ENCODE assay signal across 12 mouse cellular contexts in the genomic region with DNA sequence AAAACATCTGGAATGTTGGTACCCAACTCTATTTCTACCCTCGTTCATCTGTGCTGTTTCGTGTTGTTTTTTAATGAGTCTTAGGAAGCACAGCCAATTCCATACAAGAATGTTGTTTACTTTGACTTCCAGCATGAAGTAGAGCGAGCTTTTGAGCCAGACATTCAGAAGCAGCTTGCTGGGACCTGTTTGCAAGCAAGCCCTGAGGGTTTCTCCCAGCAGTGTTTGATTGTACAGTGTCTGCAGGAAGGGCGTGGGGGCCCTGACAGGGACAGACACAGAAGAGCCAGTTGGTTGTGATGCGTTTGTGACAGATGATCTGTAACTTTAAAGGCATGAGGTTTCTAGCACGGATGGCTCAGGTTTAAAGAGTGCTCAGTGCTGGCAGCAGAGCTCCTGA. TPM values are rescaled to one million over a fixed set of nuclear protein-coding genes. Genes with fewer than 3 reads are reported as not detected.
DNase-seq lines count a peak whose midpoint lies in the region; ATAC-seq and TF ChIP-seq lines count a peak whose summit lies in the region.
"Had no signal": no experiment of that assay in that cellular context is flagged by ENCODE, and none has a peak within 500 bp of the region (broad histone marks: within the 10 kb centered on the region; RNA-seq: fewer than 3 reads in every experiment).

No protein-coding gene starts in this region.

- H3K4me1 ChIP-seq in hindbrain, postnatal 0 days (ENCODE audit: insufficient read depth, low read length) = no peaks in the 10 kb centered on the region
- H3K4me1 ChIP-seq in hindbrain, embryonic 13.5 days (replicated peaks) = no peaks in the 10 kb centered on the region
- H3K4me1 ChIP-seq in testis, adult 2 months (ENCODE audit: control insufficient read depth, insufficient read depth, low read length) = 0 out of 2 replicates have a peak, but pooled peaks cover 3% of the 10 kb centered on the region
- H3K4me1 ChIP-seq in intestine, embryonic 16.5 days (ENCODE audit: control insufficient read depth, insufficient read depth, low read length) = peaks cover 11% of the 10 kb centered on the region
- H3K4me1 ChIP-seq in stomach, embryonic 16.5 days (ENCODE audit: control insufficient read depth, insufficient read depth, low read length) = peaks cover 9% of the 10 kb centered on the region
- H3K4me1 ChIP-seq: hindbrain, embryonic 15.5 days had no signal

- H3K27me3 ChIP-seq in hindbrain, postnatal 0 days (ENCODE audit: insufficient read depth, low read length) = no peaks in the 10 kb centered on the region
- no peaks in the 10 kb centered on the region for H3K27me3 ChIP-seq in hindbrain, embryonic 13.5 days
- no peaks in the 10 kb centered on the region for H3K27me3 ChIP-seq in testis, adult 2 months (ENCODE audit: control insufficient read depth, insufficient read depth, low read length)
- no peaks in the 10 kb centered on the region for H3K27me3 ChIP-seq in intestine, embryonic 16.5 days (replicated peaks; ENCODE audit: control insufficient read depth, insufficient read depth, low read length)
- H3K27me3 ChIP-seq in stomach, embryonic 16.5 days (ENCODE audit: control insufficient read depth, insufficient read depth, low read length) = no peaks in the 10 kb centered on the region
- H3K27me3 ChIP-seq: hindbrain, embryonic 15.5 days had no signal

- H3K4me2 ChIP-seq in hindbrain, postnatal 0 days (ENCODE audit: low read depth, low read length) = no peak overlapping the region
- H3K4me2 ChIP-seq in hindbrain, embryonic 13.5 days = no peak overlapping the region
- no peak overlapping the region for H3K4me2 ChIP-seq in intestine, embryonic 16.5 days (ENCODE audit: low read depth, low read length)
- H3K4me2 ChIP-seq in stomach, embryonic 16.5 days (ENCODE audit: low read depth, low read length) = no peak overlapping the region; the same call in 1 of the 2 replicates
- H3K4me2 ChIP-seq: hindbrain, embryonic 15.5 days had no signal

- no peak for ATAC-seq in hindbrain, postnatal 0 days
- no peak for ATAC-seq in hindbrain, embryonic 13.5 days (ENCODE audit: low FRiP score)
- 0 out of 2 replicates have a peak, but pooled peaks have one; percentile 57 for ATAC-seq in intestine, embryonic 16.5 days
- peak; percentile 47; the same call in 1 of the 2 replicates for ATAC-seq in stomach, embryonic 16.5 days (ENCODE audit: insufficient read depth, low FRiP score)
- ATAC-seq in megakaryocyte-erythroid progenitor cell, adult 5-6 weeks (replicated peaks; ENCODE audit: low FRiP score, low TSS enrichment, poor library complexity, severe bottlenecking) = no peak

- TF ChIP-seq POLR2A in testis, adult 2 months (IDR thresholded peaks at IDR 0.05; ENCODE audit: control insufficient read depth, low read depth, low read length) = no peak

- H3K4me3 ChIP-seq in hindbrain, postnatal 0 days (ENCODE audit: low read length) = no peak overlapping the region
- H3K4me3 ChIP-seq in hindbrain, embryonic 13.5 days = no peak overlapping the region
- no peak overlapping the region for H3K4me3 ChIP-seq in testis, adult 2 months (ENCODE audit: control insufficient read depth, low read depth, low read length)
- no peak overlapping the region for H3K4me3 ChIP-seq in intestine, embryonic 16.5 days (ENCODE audit: low read length)
- no peak overlapping the region for H3K4me3 ChIP-seq in stomach, embryonic 16.5 days (replicated peaks; ENCODE audit: low read length)
- H3K4me3 ChIP-seq: heart, embryonic 10.5 days; hindbrain, embryonic 15.5 days had no signal

- 79% methylated on average over 6 of the region's 6 CpGs for WGBS in hindbrain, postnatal 0 days
- 82% methylated on average over 6 of the region's 6 CpGs for WGBS in hindbrain, embryonic 13.5 days
- WGBS in intestine, embryonic 16.5 days = 40% methylated on average over 6 of the region's 6 CpGs
- WGBS in stomach, embryonic 16.5 days = 41% methylated on average over 6 of the region's 6 CpGs

- H3K9me3 ChIP-seq in hindbrain, postnatal 0 days (ENCODE audit: low read length) = no peaks in the 10 kb centered on the region
- H3K9me3 ChIP-seq in hindbrain, embryonic 13.5 days = no peaks in the 10 kb centered on the region
- no peaks in the 10 kb centered on the region for H3K9me3 ChIP-seq in intestine, embryonic 16.5 days (ENCODE audit: control insufficient read depth, low read length)
- H3K9me3 ChIP-seq in stomach, embryonic 16.5 days (replicated peaks; ENCODE audit: control insufficient read depth, low read length) = no peaks in the 10 kb centered on the region
- H3K9me3 ChIP-seq: heart, embryonic 10.5 days; hindbrain, embryonic 15.5 days had no signal

- DNase-seq in hindbrain, postnatal 0 days (ENCODE audit: low spot score) = no peak
- DNase-seq in testis, postnatal 10 days (ENCODE audit: low spot score) = no peak
- no peak for DNase-seq in layer of hippocampus, postnatal 10 days (ENCODE audit: low spot score in 2 of 2)
- DNase-seq: cerebellum, postnatal 14 days; lung, adult 2 months had no signal

- H3K9ac ChIP-seq in hindbrain, postnatal 0 days (replicated peaks; ENCODE audit: low read length) = no peak overlapping the region
- H3K9ac ChIP-seq in hindbrain, embryonic 13.5 days = no peak overlapping the region
- no peak overlapping the region for H3K9ac ChIP-seq in intestine, embryonic 16.5 days (ENCODE audit: low read depth, low read length)
- no peak overlapping the region for H3K9ac ChIP-seq in stomach, embryonic 16.5 days (ENCODE audit: low read length)
- H3K9ac ChIP-seq: hindbrain, embryonic 15.5 days had no signal

- peaks cover 41% of the 10 kb centered on the region for H3K36me3 ChIP-seq in hindbrain, postnatal 0 days (ENCODE audit: insufficient read depth, low read length)
- H3K36me3 ChIP-seq in hindbrain, embryonic 13.5 days = peaks cover 86% of the 10 kb centered on the region
- H3K36me3 ChIP-seq in testis, adult 2 months (ENCODE audit: control insufficient read depth, insufficient read depth, low read length) = peaks cover 7% of the 10 kb centered on the region
- H3K36me3 ChIP-seq in intestine, embryonic 16.5 days (ENCODE audit: control insufficient read depth, insufficient read depth, low read length) = peaks cover 21% of the 10 kb centered on the region
- peaks cover 9% of the 10 kb centered on the region for H3K36me3 ChIP-seq in stomach, embryonic 16.5 days (ENCODE audit: control insufficient read depth, insufficient read depth, low read length)

- peak overlapping the region; percentile 36; the same call in 1 of the 2 replicates for H3K27ac ChIP-seq in hindbrain, postnatal 0 days
- H3K27ac ChIP-seq in hindbrain, embryonic 13.5 days = no peak overlapping the region
- peak overlapping the region; percentile 28 for H3K27ac ChIP-seq in testis, adult 2 months (ENCODE audit: control insufficient read depth, insufficient read depth, low read depth, low read length)
- peak overlapping the region; percentile 45 for H3K27ac ChIP-seq in intestine, embryonic 16.5 days (ENCODE audit: low read length)
- peak overlapping the region; percentile 85 for H3K27ac ChIP-seq in stomach, embryonic 16.5 days (ENCODE audit: low read length)
- H3K27ac ChIP-seq: heart, embryonic 10.5 days; hindbrain, embryonic 15.5 days had no signal

- TF ChIP-seq CTCF in hindbrain, postnatal 0 days (IDR thresholded peaks at IDR 0.05; ENCODE audit: low read depth) = no peak
- no peak for TF ChIP-seq CTCF in testis, adult 2 months (IDR thresholded peaks at IDR 0.05; ENCODE audit: control insufficient read depth, insufficient read depth, insufficient replicate concordance, low read depth, low read length)

RNA-seq across cellular contexts. Expression of gene Psen1, which starts 33.3 kb away (rescaled TPM):
- total RNA-seq in hindbrain, postnatal 0 days (2014; rRNA removed) = 59.3 and 64.5 TPM in 2 replicates
- polyA plus RNA-seq in hindbrain, postnatal 0 days (2015; fragmentation: Nextera tagmentation; extraction: Ambion mirVana) = 56.0 and 56.8 TPM in 2 replicates
- polyA plus RNA-seq in hindbrain, embryonic 13.5 days (2015; fragmentation: Nextera tagmentation; extraction: Ambion mirVana) = 66.4 and 68.5 TPM in 2 replicates
- 109 and 110 TPM in 2 replicates for polyA plus RNA-seq in testis, adult 2 months (2012; rRNA removed)
- 98.6 and 107 TPM in 2 replicates for polyA plus RNA-seq in intestine, embryonic 16.5 days (2015; fragmentation: Nextera tagmentation; extraction: Ambion mirVana)
- polyA plus RNA-seq in stomach, embryonic 16.5 days (2015; fragmentation: Nextera tagmentation; extraction: Ambion mirVana) = 76.9 and 86.4 TPM in 2 replicates
- total RNA-seq in layer of hippocampus, postnatal 10 days (2021) = 10 to 100 TPM; 58.1 to 68.1 TPM
- 39.1 and 42.3 TPM in 2 replicates for total RNA-seq in megakaryocyte-erythroid progenitor cell, adult 5-6 weeks (2014; fragmentation: Nextera tagmentation)
- total RNA-seq in megakaryocyte-erythroid progenitor cell, adult 5-6 weeks (2017) = 30.2 and 55.7 TPM in 2 replicates

RNA-seq across cellular contexts. Expression of gene Papln, which starts 42.2 kb away (rescaled TPM):
- 3.0 and 4.9 TPM in 2 replicates for total RNA-seq in hindbrain, postnatal 0 days (2014; rRNA removed)
- polyA plus RNA-seq in hindbrain, postnatal 0 days (2015; fragmentation: Nextera tagmentation; extraction: Ambion mirVana) = 0.39 and 0.44 TPM in 2 replicates
- 0.16 and 0.22 TPM in 2 replicates for polyA plus RNA-seq in hindbrain, embryonic 13.5 days (2015; fragmentation: Nextera tagmentation; extraction: Ambion mirVana)
- polyA plus RNA-seq in testis, adult 2 months (2012; rRNA removed) = 7.6 and 9.9 TPM in 2 replicates
- 5.2 and 5.8 TPM in 2 replicates for polyA plus RNA-seq in intestine, embryonic 16.5 days (2015; fragmentation: Nextera tagmentation; extraction: Ambion mirVana)
- polyA plus RNA-seq in stomach, embryonic 16.5 days (2015; fragmentation: Nextera tagmentation; extraction: Ambion mirVana) = 4.3 and 4.9 TPM in 2 replicates
- 1 to 10 TPM; 4.8 to 6.5 TPM for total RNA-seq in layer of hippocampus, postnatal 10 days (2021)
- total RNA-seq in megakaryocyte-erythroid progenitor cell, adult 5-6 weeks (2014; fragmentation: Nextera tagmentation) = not detected in 2 replicates
- not detected in 2 replicates for total RNA-seq in megakaryocyte-erythroid progenitor cell, adult 5-6 weeks (2017)

Comparison
In these comparisons a context has a peak if more than half of its experiments do, and no peak if none do; other contexts are left out.
1. ATAC-seq: peak in intestine, embryonic 16.5 days (single experiment) and stomach, embryonic 16.5 days (single experiment); none in hindbrain, postnatal 0 days (single experiment), hindbrain, embryonic 13.5 days (single experiment) and megakaryocyte-erythroid progenitor cell, adult 5-6 weeks (single experiment).